Mouse (Mus musculus) cerebral cortex, adult 2 months (tissue): ENCODE data around the gene Cox6b1.

Experiments
- WGBS: fragments of 180-500 bp; shearing (Covaris S2); methylation state at CpG from one replicate; pipeline ENCODE4 v1.1.7; 2018; 5-methylcytosine and 5-hydroxymethylcytosine counted together

Cox6b1 gene

GRCm38 (mm10) chr7:30608476-30608875 is 17.5 kb downstream of the Cox6b1 start:
- WGBS = 52% methylated on average over 16 of the region's 16 CpGs

GRCm38 (mm10) chr7:30607706-30608309 is 18.1 kb downstream of the Cox6b1 start:
- 39% methylated on average over 8 of the region's 8 CpGs for WGBS

GRCm38 (mm10) chr7:30604944-30605343 is 21.0 kb downstream of the Cox6b1 start:
- 93% methylated on average over 8 of the region's 8 CpGs for WGBS

- WGBS = 61% methylated on average over 8 of the region's 8 CpGs
These were observed 21.5 kb downstream of the Cox6b1 start for GRCm38 (mm10) chr7:30604424-30604823.

- 68% methylated on average over 3 of the region's 3 CpGs for WGBS
These were observed 23.4 kb downstream of the Cox6b1 start for GRCm38 (mm10) chr7:30602583-30602982.

- WGBS = 60% methylated on average over 7 of the region's 7 CpGs
These were observed 25.3 kb downstream of the Cox6b1 start for GRCm38 (mm10) chr7:30600651-30601050.

- WGBS = 2% methylated on average over 16 of the region's 16 CpGs
These were observed 26.0 kb downstream of the Cox6b1 start for GRCm38 (mm10) chr7:30599933-30600353.

- 94% methylated on average over 12 of the region's 12 CpGs for WGBS
These were observed 27.2 kb downstream of the Cox6b1 start, which contains the start of gene Zbtb32 for GRCm38 (mm10) chr7:30598786-30599185. Gene Zbtb32 (minus strand): TSS chr7:30598909.

- 41% methylated on average over 5 of the region's 5 CpGs for WGBS
These were observed 29.1 kb downstream of the Cox6b1 start for GRCm38 (mm10) chr7:30596811-30597210.

GRCm38 (mm10) chr7:30596093-30596492 is 29.9 kb downstream of the Cox6b1 start:
- 84% methylated on average over 5 of the region's 5 CpGs for WGBS

- WGBS = 68% methylated on average over 4 of the region's 4 CpGs
These were observed 31.4 kb downstream of the Cox6b1 start for GRCm38 (mm10) chr7:30594510-30595024.

- WGBS = 80% methylated on average over 10 of the region's 10 CpGs
These were observed 32.1 kb downstream of the Cox6b1 start for GRCm38 (mm10) chr7:30593579-30594509.

- WGBS = 70% methylated on average over 5 of the region's 5 CpGs
These were observed 33.1 kb downstream of the Cox6b1 start for GRCm38 (mm10) chr7:30592772-30593423.

GRCm38 (mm10) chr7:30591605-30591951 is 34.4 kb downstream of the Cox6b1 start:
- whole genome bisulfite sequencing = 58% methylated on average over 4 of the region's 4 CpGs

- WGBS = 93% methylated on average over 9 of the region's 9 CpGs
These were observed 34.9 kb downstream of the Cox6b1 start for GRCm38 (mm10) chr7:30590927-30591604.

- WGBS = 29% methylated on average over 40 of the region's 40 CpGs
These were observed 36.3 kb downstream of the Cox6b1 start for GRCm38 (mm10) chr7:30589435-30590301.

GRCm38 (mm10) chr7:30588676-30589434 is 37.1 kb downstream of the Cox6b1 start, which contains the start of gene Kmt2b:
Gene Kmt2b (minus strand): TSS chr7:30588726.
- WGBS = under 1% methylated on average over 66 of the region's 68 CpGs

- WGBS = 2% methylated on average over 66 of the region's 67 CpGs
These were observed 37.9 kb downstream of the Cox6b1 start for GRCm38 (mm10) chr7:30587842-30588667.
